Mouse (Mus musculus): ENCODE results near the gene Washc4. TPM values are rescaled to one million over a fixed set of nuclear protein-coding genes. Genes with fewer than 3 reads are reported as not detected.

The Washc4 gene
- total and polyA plus RNA-seq, 3 experiments: 16.3 to 31.8 (median 19.3) TPM

DNA sequence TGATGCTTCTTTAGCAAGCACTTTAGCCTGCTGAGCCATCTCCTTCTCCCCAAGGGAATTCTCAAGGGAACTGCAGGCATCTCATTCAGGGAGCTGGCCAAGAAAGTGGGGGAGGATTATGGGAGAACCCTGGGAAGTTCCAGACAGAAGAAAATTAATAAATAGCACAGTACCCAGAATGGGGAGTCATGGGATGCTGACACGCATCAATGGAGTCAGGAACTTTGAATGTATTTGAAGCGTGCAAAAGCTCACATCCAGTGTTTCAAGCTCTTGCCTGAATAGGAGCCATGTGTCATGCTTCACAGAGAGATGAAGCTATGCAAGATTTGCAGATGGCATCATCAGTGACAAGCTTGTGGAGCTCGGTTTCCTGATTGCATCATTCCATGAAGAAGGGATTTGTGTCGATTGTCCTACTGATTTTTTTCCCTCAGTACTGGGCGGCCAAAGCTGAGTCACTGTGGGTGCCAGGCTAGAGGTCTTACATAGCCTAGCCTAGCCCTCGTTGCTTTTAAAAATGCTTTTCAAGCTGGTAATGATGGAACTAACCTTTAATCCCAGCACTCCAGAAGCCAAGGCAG, 13.1 kb upstream of the Washc4 start:
- no peak overlapping the region for H3K4me2 ChIP-seq (ENCODE audit: insufficient read depth, low read depth, poor library complexity, severe bottlenecking)
- 0 out of 4 replicates have a peak, but pooled peaks cover 2 to 3% of the 10 kb centered on the region in 2 experiments for H3K4me1 ChIP-seq (ENCODE audit: control insufficient read depth in 1 of 2, insufficient read depth in 2 of 2)
- in situ Hi-C loops (cut with MboI; ENCODE audit: low pct_ligation_motif_present, low pct_unique_long_range_greater_than_20kb, low sequenced_read_pairs) (no loop called here), dilution Hi-C loops (cut with MboI; ENCODE audit: extremely low pct_ligation_motif_present, extremely low pct_unique_long_range_greater_than_20kb, low sequenced_read_pairs) (no loop called here)
- no peaks in the 10 kb centered on the region for H3K9me3 ChIP-seq (replicated peaks; ENCODE audit: low read length)
- H3K79me2 ChIP-seq (replicated peaks; ENCODE audit: control insufficient read depth, extremely low read depth, insufficient read depth, poor library complexity, severe bottlenecking): no peaks in the 10 kb centered on the region
- H3K27me3 ChIP-seq (replicated peaks): no peaks in the 10 kb centered on the region
- H3K36me3 ChIP-seq (replicated peaks in 1 of 2; ENCODE audit: control insufficient read depth in 1 of 2, insufficient read depth in 1 of 2, low read length in 1 of 2): no peaks in the 10 kb centered on the region
- no peak overlapping the region for H3K27ac ChIP-seq (ENCODE audit: insufficient read depth, low read depth)
- no peak overlapping the region for H3K9ac ChIP-seq (ENCODE audit: insufficient read depth, low read depth)
- TF ChIP-seq KAT2A (IDR thresholded peaks at IDR 0.05; ENCODE audit: insufficient replicate concordance, low read length) (no peak), HCFC1 (IDR thresholded peaks at IDR 0.05; ENCODE audit: low read depth, low read length) (no peak), MAZ (IDR thresholded peaks at IDR 0.05; ENCODE audit: low read depth, low read length) (no peak), JUND (conservative IDR thresholded peaks at IDR 0.05; ENCODE audit: low read depth, low read length) (no peak)
- no peak overlapping the region for H3K4me3 ChIP-seq (replicated peaks in 1 of 3; ENCODE audit: low read depth in 2 of 3, low read length in 2 of 3, poor library complexity in 1 of 3)
- DNase-seq (ENCODE audit: extremely low read depth): no peak

DNA sequence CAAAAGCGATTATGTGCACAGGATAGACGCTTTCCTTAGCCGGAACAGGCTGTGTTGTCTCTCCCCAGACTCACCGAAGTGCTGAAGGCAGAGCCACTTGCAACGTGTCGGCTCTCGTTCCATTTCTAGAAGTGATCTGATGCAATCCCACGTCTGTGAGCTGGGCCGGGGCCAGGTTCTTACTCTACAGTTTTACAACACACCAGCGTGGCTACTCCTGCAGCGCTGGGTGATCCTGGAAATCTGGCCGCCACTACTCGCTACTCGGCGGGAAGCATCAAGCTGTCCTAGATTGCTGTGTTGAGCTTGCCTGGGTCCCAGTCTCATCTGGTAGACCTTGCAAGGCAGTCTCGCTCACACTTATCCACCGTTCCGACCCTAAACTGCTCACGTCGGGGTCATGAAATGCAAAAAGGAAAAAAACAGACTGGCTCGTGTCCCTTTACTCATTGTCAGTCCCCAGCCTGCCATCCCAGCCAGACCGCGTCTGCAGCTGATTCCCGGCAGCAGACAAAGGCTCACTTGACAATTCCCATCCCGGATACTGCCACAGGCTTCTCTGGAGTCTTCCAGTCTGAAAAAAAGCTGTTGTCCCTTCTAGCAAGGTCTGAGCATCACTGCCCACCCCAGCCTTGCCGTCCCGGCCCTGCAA, 10.2 kb upstream of the Washc4 start:
- Histone ChIP-seq H3K9ac (ENCODE audit: insufficient read depth, low read depth) (no peak overlapping the region), H3K4me2 (ENCODE audit: insufficient read depth, low read depth, poor library complexity, severe bottlenecking) (no peak overlapping the region), H3K27ac (ENCODE audit: insufficient read depth, low read depth) (no peak overlapping the region), H3K79me2 (replicated peaks; ENCODE audit: control insufficient read depth, extremely low read depth, insufficient read depth, poor library complexity, severe bottlenecking) (no peaks in the 10 kb centered on the region), H3K4me3 (replicated peaks in 1 of 3; ENCODE audit: low read depth in 2 of 3, low read length in 2 of 3, poor library complexity in 1 of 3) (no peak overlapping the region), H3K36me3 (replicated peaks in 1 of 2; ENCODE audit: control insufficient read depth in 1 of 2, insufficient read depth in 1 of 2, low read length in 1 of 2) (no peaks in the 10 kb centered on the region), H3K4me1 (ENCODE audit: control insufficient read depth in 1 of 2, insufficient read depth in 2 of 2) (peaks cover 3 to 15% of the 10 kb centered on the region in 2 experiments; a peak in 2 of 4 replicates), H3K9me3 (replicated peaks; ENCODE audit: low read length) (no peaks in the 10 kb centered on the region), H3K27me3 (replicated peaks) (no peaks in the 10 kb centered on the region)
- no peak for DNase-seq (ENCODE audit: extremely low read depth)
- dilution Hi-C loops (cut with MboI; ENCODE audit: extremely low pct_ligation_motif_present, extremely low pct_unique_long_range_greater_than_20kb, low sequenced_read_pairs): no loop called here
- TF ChIP-seq HCFC1 (IDR thresholded peaks at IDR 0.05; ENCODE audit: low read depth, low read length) (no peak), CTCF (conservative IDR thresholded peaks at IDR 0.05 in 1 of 2, IDR thresholded peaks at IDR 0.05 in 1 of 2; ENCODE audit: low read depth in 2 of 2, low read length in 2 of 2) (no peak), MEF2A (IDR thresholded peaks at IDR 0.05; ENCODE audit: borderline replicate concordance, low read depth, low read length) (no peak), E2F4 (IDR thresholded peaks at IDR 0.05; ENCODE audit: insufficient replicate concordance, low read depth, low read length) (no peak), ELF1 (IDR thresholded peaks at IDR 0.05; ENCODE audit: low read depth, low read length) (no peak), POLR2AphosphoS2 (IDR thresholded peaks at IDR 0.05; ENCODE audit: low read depth, low read length) (no peak), CHD2 (IDR thresholded peaks at IDR 0.05; ENCODE audit: low read length) (no peak), SMC3 (IDR thresholded peaks at IDR 0.05; ENCODE audit: low read depth, low read length) (no peak), ETS1 (conservative IDR thresholded peaks at IDR 0.05; ENCODE audit: low read depth, low read length) (no peak), IRF4 (IDR thresholded peaks at IDR 0.05; ENCODE audit: low read depth, low read length) (no peak), PAX5 (IDR thresholded peaks at IDR 0.05; ENCODE audit: low read length) (no peak), ZKSCAN1 (IDR thresholded peaks at IDR 0.05; ENCODE audit: borderline replicate concordance, low read depth, low read length) (no peak), ZC3H11A (IDR thresholded peaks at IDR 0.05; ENCODE audit: low read depth, low read length) (no peak)
- in situ Hi-C loops (cut with MboI; ENCODE audit: low pct_ligation_motif_present, low pct_unique_long_range_greater_than_20kb, low sequenced_read_pairs): no loop called here

All from CH12.LX (cell line).